Comparison of ENCODE assay signal across 24 mouse cellular contexts in genomic region chr13:30199821-30200220, GRCm38 (mm10).
"Had no signal": no experiment of that assay in that cellular context is flagged by ENCODE, and none has a peak within 500 bp of the region (broad histone marks: within the 10 kb centered on the region; RNA-seq: fewer than 3 reads in every experiment).

No protein-coding gene starts in this region.

- H3K4me2 ChIP-seq: heart, embryonic 11.5 days; heart, embryonic 13.5 days; heart, embryonic 15.5 days; hindbrain, embryonic 12.5 days; hindbrain, embryonic 15.5 days; limb, embryonic 13.5 days; limb, embryonic 15.5 days; liver, embryonic 12.5 days had no signal

- H3K27ac ChIP-seq: heart, embryonic 13.5 days; heart, embryonic 15.5 days; hindbrain, embryonic 10.5 days; hindbrain, embryonic 12.5 days; hindbrain, embryonic 15.5 days; hindbrain, postnatal 0 days; limb, embryonic 13.5 days; limb, embryonic 15.5 days; liver, embryonic 12.5 days; liver, embryonic 14.5 days had no signal

- H3K36me3 ChIP-seq: heart, embryonic 13.5 days; heart, embryonic 15.5 days; hindbrain, embryonic 10.5 days; hindbrain, embryonic 12.5 days; hindbrain, embryonic 15.5 days; limb, embryonic 13.5 days; limb, embryonic 15.5 days; liver, embryonic 12.5 days had no signal

- H3K9ac ChIP-seq: heart, embryonic 13.5 days; heart, embryonic 15.5 days; hindbrain, embryonic 12.5 days; hindbrain, embryonic 15.5 days; limb, embryonic 13.5 days; limb, embryonic 15.5 days; liver, embryonic 12.5 days; liver, embryonic 14.5 days had no signal

- ATAC-seq: hindbrain, postnatal 0 days; intestine, postnatal 0 days; liver, embryonic 12.5 days had no signal

- H3K9me3 ChIP-seq: heart, embryonic 13.5 days; heart, embryonic 15.5 days; hindbrain, embryonic 10.5 days; hindbrain, embryonic 12.5 days; hindbrain, embryonic 15.5 days; limb, embryonic 13.5 days; limb, embryonic 15.5 days; liver, embryonic 12.5 days had no signal

- H3K4me1 ChIP-seq: heart, embryonic 13.5 days; heart, embryonic 15.5 days; hindbrain, embryonic 10.5 days; hindbrain, embryonic 12.5 days; hindbrain, embryonic 15.5 days; liver, embryonic 12.5 days had no signal

- H3K27me3 ChIP-seq: heart, embryonic 13.5 days; heart, embryonic 15.5 days; hindbrain, embryonic 12.5 days; hindbrain, embryonic 15.5 days; limb, embryonic 13.5 days; limb, embryonic 15.5 days; liver, embryonic 12.5 days had no signal

- DNase-seq: gastrocnemius, postnatal 14 days; gastrocnemius, postnatal 36 days; heart, adult 18-20 months; heart, postnatal 4 days; kidney, adult 18-20 months; kidney, adult 8-10 months; kidney, postnatal 10 days; kidney, postnatal 25 days; kidney, postnatal 4 days; layer of hippocampus, adult 9-11 months; layer of hippocampus, postnatal 36 days; left cerebral cortex, postnatal 4 days had no signal

- H3K4me3 ChIP-seq: heart, embryonic 13.5 days; heart, embryonic 15.5 days; hindbrain, embryonic 10.5 days; hindbrain, embryonic 12.5 days; hindbrain, embryonic 15.5 days; limb, embryonic 13.5 days; limb, embryonic 15.5 days; liver, embryonic 12.5 days had no signal
